Mouse (Mus musculus): ENCODE measurements at regions not wholly inside any gene's neighbourhood (a gene's known extent, or its start where the extent isn't known, plus 50 kb on each side); places are given as distances from the start of the nearest gene placed in this dataset.

DNA sequence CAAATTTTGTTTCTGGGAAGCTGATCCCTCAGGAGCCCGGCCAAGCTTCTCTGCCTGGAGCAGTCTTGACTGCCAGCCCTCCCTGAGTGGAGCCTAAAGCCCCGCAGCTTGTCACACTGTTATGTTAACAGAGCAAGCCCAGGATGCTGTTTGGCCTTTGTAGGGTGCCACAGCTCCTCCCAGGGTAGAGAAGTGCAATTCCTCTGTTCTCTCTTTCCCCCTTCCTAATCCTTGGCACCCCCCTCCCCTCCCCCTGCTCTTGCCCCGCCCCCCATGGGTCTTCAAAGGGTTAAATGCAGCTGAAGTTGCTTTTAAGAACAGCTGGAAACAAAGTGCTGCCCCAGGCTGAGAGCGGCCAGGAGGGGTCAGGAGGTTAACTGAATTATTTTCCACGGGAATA is 234.1 kb upstream of the Rgma start:
- no peak for TF ChIP-seq RCOR1 (IDR thresholded peaks at IDR 0.05; ENCODE audit: low read depth, low read length)
- TF ChIP-seq E2F4 (IDR thresholded peaks at IDR 0.05; ENCODE audit: borderline replicate concordance, low read depth, low read length): no peak
- no peak for TF ChIP-seq CTCF (IDR thresholded peaks at IDR 0.05 in 2 of 3, conservative IDR thresholded peaks at IDR 0.05 in 1 of 3; ENCODE audit: control insufficient read depth in 1 of 3, insufficient read depth in 1 of 3, low read depth in 2 of 3, low read length in 3 of 3, poor library complexity in 1 of 3, severe bottlenecking in 1 of 3)
- TF ChIP-seq POLR2A (IDR thresholded peaks at IDR 0.05; ENCODE audit: control insufficient read depth in 1 of 2, insufficient read depth in 1 of 2, low read depth in 1 of 2, low read length in 2 of 2, poor library complexity in 1 of 2): no peak
- TF ChIP-seq ZKSCAN1 (IDR thresholded peaks at IDR 0.05; ENCODE audit: low read depth, low read length): no peak
- no peak for TF ChIP-seq SIN3A (IDR thresholded peaks at IDR 0.05; ENCODE audit: low read length)
- TF ChIP-seq MEF2A (IDR thresholded peaks at IDR 0.05; ENCODE audit: extremely low read depth, insufficient replicate concordance, low read depth, low read length, poor library complexity, severe bottlenecking): no peak
- no peak for TF ChIP-seq TBP (IDR thresholded peaks at IDR 0.05; ENCODE audit: low read depth, low read length)
- no peak for TF ChIP-seq MAX (IDR thresholded peaks at IDR 0.05; ENCODE audit: low read length)

Data from MEL (cell line).